Mouse (Mus musculus) spleen, adult 2 months (tissue): ENCODE data around the gene Slc44a4. TPM values are rescaled to one million over a fixed set of nuclear protein-coding genes. Genes with fewer than 3 reads are reported as not detected.
"Not testable (repeated sequence)": the region's sequence is repeated elsewhere in the genome, so short reads cannot be mapped to it uniquely, and the experiment has no call there.

Source experiments
- DNase-seq, 2 experiments: peaks; one replicate each; pipeline versions ENCODE4 v3.0.0 to v3.0.0-alpha.2; 2012 to 2021; ENCODE audit warnings: low spot score in 2 of 2, low read depth in 1 of 2
- H3K27ac ChIP-seq: fragments of 200-500 bp; 2 replicates; pipeline ENCODE4 v1.5.1; 2012; ENCODE audit warnings: low read length, inconsistent platforms; ENCODE audit not compliant: insufficient read depth
- H3K27me3 ChIP-seq: fragments of 200-500 bp; 2 replicates; pipeline ENCODE4 v1.6.1; 2012; ENCODE audit warnings: mild to moderate bottlenecking, moderate library complexity, low read length, inconsistent platforms; ENCODE audit not compliant: control insufficient read depth, insufficient read depth
- H3K36me3 ChIP-seq: fragments of 200-500 bp; 2 replicates; pipeline ENCODE4 v1.6.1; 2012; ENCODE audit warnings: mild to moderate bottlenecking, low read length, inconsistent platforms; ENCODE audit not compliant: control insufficient read depth, insufficient read depth
- H3K4me1 ChIP-seq: fragments of 200-500 bp; 2 replicates; pipeline ENCODE4 v1.6.1; 2011; ENCODE audit warnings: inconsistent platforms; ENCODE audit not compliant: control insufficient read depth, insufficient read depth, insufficient read length
- H3K4me3 ChIP-seq: fragments of 200-500 bp; 2 replicates; pipeline ENCODE4 v1.5.1; 2011; ENCODE audit warnings: mild to moderate bottlenecking, inconsistent platforms; ENCODE audit not compliant: insufficient read depth, insufficient read length; ENCODE audit errors: extremely low read depth
- CTCF ChIP-seq: fragments of 200-500 bp; IDR thresholded peaks from 2 replicates; pipeline ENCODE4 v1.5.1; 2011; ENCODE audit warnings: mild to moderate bottlenecking, inconsistent platforms; ENCODE audit not compliant: insufficient read depth, insufficient read length, insufficient replicate concordance; ENCODE audit errors: extremely low read depth
- POLR2A ChIP-seq: fragments of 200-500 bp; IDR thresholded peaks from 2 replicates; pipeline ENCODE4 v1.6.1; 2011; ENCODE audit warnings: low read depth, low read length, inconsistent platforms
- WGBS: fragments of 180-500 bp; shearing (Covaris S2); methylation state at CpG from one replicate; pipeline ENCODE4 v1.1.7; 2018; 5-methylcytosine and 5-hydroxymethylcytosine counted together
- polyA plus RNA-seq: library from polyadenylated mRNA; depleted of rRNA; stranded (reverse); fragments of >200 nt; gene quantifications from 2 replicates; pipeline ENCODE4 v1.2.3, GENCODE M21; 2012

Slc44a4 gene
- polyA plus RNA-seq, 1 experiment: 0.08 TPM

GRCm38 (mm10) chr17:34953258-34953657 is 39.0 kb downstream of the Slc44a4 start:
- Histone ChIP-seq H3K27me3 (no peaks in the 10 kb centered on the region), H3K27ac (no peak overlapping the region), H3K4me3 (no peak overlapping the region), H3K36me3 (peaks cover 2% of the 10 kb centered on the region; the same call in 1 of the 2 replicates), H3K4me1 (peaks cover 7% of the 10 kb centered on the region; the same call in 1 of the 2 replicates)
- DNase-seq: no peak
- WGBS: 89% methylated on average over 3 of the region's 3 CpGs
- TF ChIP-seq CTCF (no peak), POLR2A (no peak)

GRCm38 (mm10) chr17:34953904-34954303 is 39.6 kb downstream of the Slc44a4 start:
- no peak for DNase-seq
- Histone ChIP-seq H3K27me3 (no peaks in the 10 kb centered on the region), H3K4me1 (peaks cover 7% of the 10 kb centered on the region; the same call in 1 of the 2 replicates), H3K27ac (no peak overlapping the region), H3K4me3 (no peak overlapping the region), H3K36me3 (peaks cover 2% of the 10 kb centered on the region; the same call in 1 of the 2 replicates)
- 92% methylated on average over 4 of the region's 4 CpGs for WGBS
- TF ChIP-seq CTCF (no peak), POLR2A (no peak)

- TF ChIP-seq CTCF: no peak
- TF ChIP-seq POLR2A: no peak
- WGBS: 95% methylated on average over 4 of the region's 4 CpGs
- Histone ChIP-seq H3K4me3 (no peak overlapping the region), H3K27me3 (no peaks in the 10 kb centered on the region), H3K36me3 (no peaks in the 10 kb centered on the region; the same call in 1 of the 2 replicates), H3K4me1 (peaks cover 7% of the 10 kb centered on the region; the same call in 1 of the 2 replicates), H3K27ac (no peak overlapping the region)
- DNase-seq: no peak
Observed at GRCm38 (mm10) chr17:34954831-34955230, 40.6 kb downstream of the Slc44a4 start.

GRCm38 (mm10) chr17:34955884-34956283 is 41.6 kb downstream of the Slc44a4 start:
- H3K27ac ChIP-seq: no peak overlapping the region
- DNase-seq: no peak
- no peaks in the 10 kb centered on the region for H3K36me3 ChIP-seq
- H3K4me3 ChIP-seq: no peak overlapping the region
- 88% methylated on average over 3 of the region's 3 CpGs for WGBS
- peaks cover 7% of the 10 kb centered on the region; the same call in 1 of the 2 replicates for H3K4me1 ChIP-seq
- H3K27me3 ChIP-seq: no peaks in the 10 kb centered on the region
- TF ChIP-seq POLR2A: no peak
- TF ChIP-seq CTCF: no peak

DNA sequence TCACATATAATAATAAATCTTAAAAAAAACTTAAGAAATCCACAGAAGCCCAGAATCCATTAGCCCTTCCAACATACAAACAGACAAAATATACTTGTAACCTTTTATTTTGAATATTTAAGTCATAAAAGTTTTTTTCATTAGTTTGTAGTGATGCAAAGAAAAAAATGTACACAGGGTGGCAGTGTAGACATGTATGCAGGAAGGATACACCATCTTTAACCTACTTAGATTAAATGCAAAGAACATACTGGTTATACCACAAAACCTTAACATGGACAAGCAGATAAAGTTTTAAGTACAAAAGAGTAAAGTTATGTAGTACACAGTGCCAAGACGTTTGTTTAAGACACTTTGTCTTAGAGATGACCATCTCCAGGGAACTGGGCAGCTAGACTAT is 42.1 kb downstream of the Slc44a4 start:
- Histone ChIP-seq H3K4me1 (peaks cover 6% of the 10 kb centered on the region; the same call in 1 of the 2 replicates), H3K4me3 (no peak overlapping the region), H3K27me3 (no peaks in the 10 kb centered on the region), H3K27ac (no peak overlapping the region), H3K36me3 (no peaks in the 10 kb centered on the region)
- no peak for TF ChIP-seq CTCF
- TF ChIP-seq POLR2A: no peak
- WGBS: 18% methylated on average over 1 of the region's 1 CpGs
- no peak for DNase-seq

DNA sequence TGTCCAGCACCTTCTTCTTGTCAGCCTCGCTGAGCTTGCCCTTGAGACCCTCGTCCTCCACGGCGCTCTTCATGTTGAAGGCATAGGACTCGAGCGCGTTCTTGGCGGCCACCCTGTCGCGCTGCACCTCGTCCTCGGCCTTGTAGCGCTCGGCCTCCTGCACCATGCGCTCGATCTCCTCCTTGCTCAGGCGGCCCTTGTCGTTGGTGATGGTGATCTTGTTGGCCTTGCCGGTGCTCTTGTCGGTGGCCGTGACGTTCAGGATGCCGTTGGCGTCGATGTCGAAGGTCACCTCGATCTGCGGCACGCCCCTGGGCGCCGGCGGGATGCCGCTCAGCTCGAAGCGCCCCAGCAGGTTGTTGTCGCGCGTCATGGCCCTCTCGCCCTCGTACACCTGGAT is 43.0 kb downstream of the Slc44a4 start:
- H3K4me3 ChIP-seq, H3K27ac ChIP-seq, H3K4me1 ChIP-seq, DNase-seq, H3K27me3 ChIP-seq, H3K36me3 ChIP-seq: not testable (repeated sequence)
- WGBS: 15% methylated on average over 37 of the region's 40 CpGs

- not testable (repeated sequence) for H3K27ac ChIP-seq, H3K4me3 ChIP-seq, H3K36me3 ChIP-seq, H3K4me1 ChIP-seq, DNase-seq, H3K27me3 ChIP-seq
- 18% methylated on average over 29 of the region's 40 CpGs for whole genome bisulfite sequencing
Observed at GRCm38 (mm10) chr17:34957966-34958365, 43.7 kb downstream of the Slc44a4 start.

DNA sequence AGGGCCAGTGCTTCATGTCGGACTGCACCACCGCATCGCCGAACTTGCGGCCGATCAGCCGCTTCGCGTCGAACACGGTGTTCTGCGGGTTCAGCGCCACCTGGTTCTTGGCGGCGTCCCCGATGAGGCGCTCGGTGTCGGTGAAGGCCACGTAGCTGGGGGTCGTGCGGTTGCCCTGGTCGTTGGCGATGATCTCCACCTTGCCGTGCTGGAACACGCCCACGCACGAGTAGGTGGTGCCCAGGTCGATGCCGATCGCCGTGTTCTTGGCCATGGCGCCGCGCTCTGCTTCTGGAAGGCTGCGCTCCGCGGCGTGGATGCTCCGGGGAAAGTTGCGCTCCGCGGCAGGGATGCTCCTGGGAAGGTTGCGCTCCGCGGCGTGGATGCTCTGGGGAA is 44.5 kb downstream of the Slc44a4 start:
- DNase-seq, H3K36me3 ChIP-seq, H3K27ac ChIP-seq, H3K4me1 ChIP-seq, H3K27me3 ChIP-seq: not testable (repeated sequence)
- WGBS: 4% methylated on average over 30 of the region's 47 CpGs
- peak overlapping the region; percentile 37; the same call in 1 of the 2 replicates for H3K4me3 ChIP-seq

- DNase-seq: peak; percentile 49 to 66
- H3K27ac ChIP-seq: peak within 1 kb of the TSS; percentile 93
- WGBS: under 1% methylated on average over 29 of the region's 32 CpGs
- not testable (repeated sequence) for H3K27me3 ChIP-seq, H3K4me1 ChIP-seq, H3K36me3 ChIP-seq
- peak within 1 kb of the TSS; percentile 86 for H3K4me3 ChIP-seq
Observed at GRCm38 (mm10) chr17:34959130-34959778, 45.0 kb downstream of the Slc44a4 start, which contains the start of gene Hspa1b. Gene Hspa1b (minus strand): TSS chr17:34959238.
